Mouse (Mus musculus) lung, embryonic 15.5 days (tissue): ENCODE measurements around the gene Hhipl1. TPM values are rescaled to one million over a fixed set of nuclear protein-coding genes. Genes with fewer than 3 reads are reported as not detected.

Experiments
- ATAC-seq: fragments of 200-750 bp; cut with Nextera tagmentation; 2 replicates; pipeline ENCODE4 v1.8.0; 2017; ENCODE audit warnings: moderate number of reproducible peaks, borderline replicate concordance; ENCODE audit not compliant: low FRiP score, low TSS enrichment; ENCODE audit errors: extremely low read depth
- H3K27ac ChIP-seq: fragments of 300-500 bp; sonication (generic); 2 replicates; pipeline ENCODE4 v1.5.1; 2015; ENCODE audit warnings: moderate library complexity, mild to moderate bottlenecking, inconsistent platforms
- H3K27me3 ChIP-seq: fragments of 300-500 bp; sonication (generic); 2 replicates; pipeline ENCODE4 v1.6.1; 2015; ENCODE audit warnings: inconsistent platforms
- H3K36me3 ChIP-seq: fragments of 300-500 bp; sonication (generic); 2 replicates; pipeline ENCODE4 v1.6.1; 2015; ENCODE audit warnings: inconsistent platforms
- H3K4me1 ChIP-seq: fragments of 300-500 bp; sonication (generic); 2 replicates; pipeline ENCODE4 v1.6.1; 2015; ENCODE audit warnings: inconsistent platforms
- H3K4me2 ChIP-seq: fragments of 300-500 bp; sonication (generic); 2 replicates; pipeline ENCODE4 v1.6.1; 2015; ENCODE audit warnings: inconsistent platforms, mild to moderate bottlenecking, moderate library complexity
- H3K4me3 ChIP-seq: fragments of 300-500 bp; sonication (generic); 2 replicates; pipeline ENCODE4 v1.5.1; 2015; ENCODE audit warnings: mild to moderate bottlenecking, inconsistent platforms
- H3K9ac ChIP-seq: fragments of 300-500 bp; sonication (generic); 2 replicates; pipeline ENCODE4 v1.6.1; 2015; ENCODE audit warnings: inconsistent platforms
- H3K9me3 ChIP-seq: fragments of 300-500 bp; sonication (generic); 2 replicates; pipeline ENCODE4 v1.6.1; 2016; ENCODE audit warnings: inconsistent platforms
- WGBS: fragments of 180-500 bp; shearing (Covaris S2); methylation state at CpG from one replicate; pipeline ENCODE4 v1.1.7; 2015; 5-methylcytosine and 5-hydroxymethylcytosine counted together
- polyA plus RNA-seq: library from polyadenylated mRNA; unstranded; fragments of >200 nt; fragmentation: Nextera tagmentation; extraction: Ambion mirVana; gene quantifications from 2 replicates; pipeline ENCODE4 v1.2.1, GENCODE M21; 2015

Hhipl1 gene
- polyA plus RNA-seq, 1 experiment from 2014 or later: 1.0 TPM

- WGBS: 47% methylated on average over 5 of the region's 5 CpGs
- Histone ChIP-seq H3K27me3 (peaks cover 33% of the 10 kb centered on the region), H3K4me2 (no peak overlapping the region), H3K9me3 (no peaks in the 10 kb centered on the region), H3K9ac (no peak overlapping the region), H3K27ac (no peak overlapping the region), H3K36me3 (no peaks in the 10 kb centered on the region), H3K4me3 (no peak overlapping the region), H3K4me1 (peaks cover 5% of the 10 kb centered on the region; the same call in 1 of the 2 replicates)
- ATAC-seq: no peak
Observed at GRCm38 (mm10) chr12:108349026-108349425, 43.0 kb downstream of the Hhipl1 start.

GRCm38 (mm10) chr12:108350931-108351330 lies 44.9 kb downstream of the Hhipl1 start:
- Histone ChIP-seq H3K4me2 (no peak overlapping the region), H3K9me3 (no peaks in the 10 kb centered on the region), H3K27me3 (peaks cover 39% of the 10 kb centered on the region), H3K36me3 (no peaks in the 10 kb centered on the region), H3K4me3 (no peak overlapping the region), H3K27ac (no peak overlapping the region), H3K9ac (no peak overlapping the region), H3K4me1 (peaks cover 5% of the 10 kb centered on the region; the same call in 1 of the 2 replicates)
- 81% methylated on average over 10 of the region's 10 CpGs for WGBS
- ATAC-seq: no peak

GRCm38 (mm10) chr12:108352371-108353136 lies 46.5 kb downstream of the Hhipl1 start:
- H3K9me3 ChIP-seq: no peaks in the 10 kb centered on the region
- no peak overlapping the region for H3K9ac ChIP-seq
- no peak for ATAC-seq
- H3K4me3 ChIP-seq: peak overlapping the region; percentile 16
- H3K4me2 ChIP-seq: peak overlapping the region; percentile 43
- H3K4me1 ChIP-seq: peaks cover 5% of the 10 kb centered on the region; the same call in 1 of the 2 replicates
- H3K27ac ChIP-seq: no peak overlapping the region
- no peaks in the 10 kb centered on the region for H3K36me3 ChIP-seq
- WGBS: 10% methylated on average over 35 of the region's 35 CpGs
- peaks cover 39% of the 10 kb centered on the region for H3K27me3 ChIP-seq

GRCm38 (mm10) chr12:108354284-108354683 lies 48.2 kb downstream of the Hhipl1 start:
- no peak overlapping the region for H3K27ac ChIP-seq
- H3K36me3 ChIP-seq: no peaks in the 10 kb centered on the region
- WGBS: 69% methylated on average over 2 of the region's 2 CpGs
- no peaks in the 10 kb centered on the region for H3K9me3 ChIP-seq
- peaks cover 39% of the 10 kb centered on the region for H3K27me3 ChIP-seq
- H3K9ac ChIP-seq: no peak overlapping the region
- H3K4me2 ChIP-seq: no peak overlapping the region
- H3K4me1 ChIP-seq: peaks cover 5% of the 10 kb centered on the region; the same call in 1 of the 2 replicates
- no peak for ATAC-seq
- H3K4me3 ChIP-seq: no peak overlapping the region

GRCm38 (mm10) chr12:108355271-108355670 lies 49.2 kb downstream of the Hhipl1 start:
- Histone ChIP-seq H3K36me3 (no peaks in the 10 kb centered on the region), H3K4me1 (peaks cover 5% of the 10 kb centered on the region; the same call in 1 of the 2 replicates), H3K4me2 (no peak overlapping the region), H3K27ac (no peak overlapping the region), H3K4me3 (no peak overlapping the region), H3K27me3 (peaks cover 39% of the 10 kb centered on the region), H3K9ac (no peak overlapping the region), H3K9me3 (no peaks in the 10 kb centered on the region)
- 75% methylated on average over 1 of the region's 1 CpGs for WGBS
- ATAC-seq: no peak

GRCm38 (mm10) chr12:108355986-108356385 lies 49.9 kb downstream of the Hhipl1 start:
- peaks cover 5% of the 10 kb centered on the region; the same call in 1 of the 2 replicates for H3K4me1 ChIP-seq
- ATAC-seq: no peak
- H3K9ac ChIP-seq: no peak overlapping the region
- no peak overlapping the region for H3K4me2 ChIP-seq
- H3K27me3 ChIP-seq: peaks cover 33% of the 10 kb centered on the region
- H3K4me3 ChIP-seq: no peak overlapping the region
- H3K27ac ChIP-seq: no peak overlapping the region
- H3K9me3 ChIP-seq: no peaks in the 10 kb centered on the region
- H3K36me3 ChIP-seq: no peaks in the 10 kb centered on the region

GRCm38 (mm10) chr12:108363796-108364195 lies 57.7 kb downstream of the Hhipl1 start:
- H3K4me2 ChIP-seq: no peak overlapping the region
- H3K4me1 ChIP-seq: peaks cover 31% of the 10 kb centered on the region
- WGBS: 4% methylated on average over 5 of the region's 5 CpGs
- H3K9me3 ChIP-seq: no peaks in the 10 kb centered on the region
- H3K4me3 ChIP-seq: no peak overlapping the region
- 0 out of 2 replicates have a peak overlapping the region, but pooled peaks have one; percentile 7 for H3K9ac ChIP-seq
- H3K27ac ChIP-seq: peak overlapping the region; percentile 65; the same call in 1 of the 2 replicates
- ATAC-seq: peak; percentile 55; the same call in 1 of the 2 replicates
- no peaks in the 10 kb centered on the region for H3K36me3 ChIP-seq
- no peaks in the 10 kb centered on the region for H3K27me3 ChIP-seq

- H3K36me3 ChIP-seq: no peaks in the 10 kb centered on the region
- H3K4me3 ChIP-seq: no peak overlapping the region
- H3K27me3 ChIP-seq: no peaks in the 10 kb centered on the region
- peak; percentile 73 for ATAC-seq
- WGBS: 11% methylated on average over 3 of the region's 3 CpGs
- no peak overlapping the region for H3K9ac ChIP-seq
- H3K9me3 ChIP-seq: no peaks in the 10 kb centered on the region
- H3K4me1 ChIP-seq: peaks cover 42% of the 10 kb centered on the region
- no peak overlapping the region for H3K4me2 ChIP-seq
- H3K27ac ChIP-seq: peak overlapping the region; percentile 65
Observed at GRCm38 (mm10) chr12:108365340-108365739, 59.3 kb downstream of the Hhipl1 start.

- Histone ChIP-seq H3K4me2 (no peak overlapping the region), H3K27me3 (no peaks in the 10 kb centered on the region), H3K4me3 (no peak overlapping the region), H3K36me3 (no peaks in the 10 kb centered on the region), H3K9me3 (no peaks in the 10 kb centered on the region), H3K9ac (no peak overlapping the region), H3K4me1 (peaks cover 47% of the 10 kb centered on the region), H3K27ac (peak overlapping the region; percentile 65)
- WGBS: 28% methylated on average over 7 of the region's 7 CpGs
- no peak for ATAC-seq
Observed at GRCm38 (mm10) chr12:108365868-108366267, 59.8 kb downstream of the Hhipl1 start.

- ATAC-seq: no peak
- H3K9ac ChIP-seq: no peak overlapping the region
- no peaks in the 10 kb centered on the region for H3K9me3 ChIP-seq
- no peaks in the 10 kb centered on the region for H3K36me3 ChIP-seq
- H3K4me2 ChIP-seq: no peak overlapping the region
- no peaks in the 10 kb centered on the region for H3K27me3 ChIP-seq
- WGBS: 47% methylated on average over 2 of the region's 2 CpGs
- no peak overlapping the region for H3K4me3 ChIP-seq
- H3K27ac ChIP-seq: 0 out of 2 replicates have a peak overlapping the region, but pooled peaks have one; percentile 2
- peaks cover 66% of the 10 kb centered on the region for H3K4me1 ChIP-seq
Observed at GRCm38 (mm10) chr12:108367909-108368308, 61.8 kb downstream of the Hhipl1 start.

GRCm38 (mm10) chr12:108368921-108369320 lies 62.9 kb downstream of the Hhipl1 start:
- WGBS: 43% methylated on average over 5 of the region's 5 CpGs
- Histone ChIP-seq H3K4me3 (no peak overlapping the region), H3K9me3 (no peaks in the 10 kb centered on the region), H3K27ac (peak overlapping the region; percentile 39; the same call in 1 of the 2 replicates), H3K9ac (no peak overlapping the region), H3K27me3 (no peaks in the 10 kb centered on the region), H3K4me1 (peaks cover 69% of the 10 kb centered on the region), H3K4me2 (no peak overlapping the region), H3K36me3 (no peaks in the 10 kb centered on the region)
- ATAC-seq: no peak
